ENCODE assay signal across 8 mouse cellular contexts in genomic region chr10:42018016-42018949, GRCm38 (mm10). TPM values are rescaled to one million over a fixed set of nuclear protein-coding genes. Genes with fewer than 3 reads are reported as not detected.
A peak's percentile ranks its signal among the peaks of the same experiment; 100 is the strongest.
DNase-seq lines count a peak whose midpoint lies in the region; ATAC-seq and TF ChIP-seq lines count a peak whose summit lies in the region.

Gene Armc2, minus strand, starts transcription at chr10:42018442.

- peak within 1 kb of the TSS; percentile 92 for H3K4me2 ChIP-seq in embryonic facial prominence, embryonic 12.5 days (replicated peaks)
- peak within 1 kb of the TSS; percentile 79 for H3K4me2 ChIP-seq in limb, embryonic 14.5 days (replicated peaks; ENCODE audit: low read depth, low read length, severe bottlenecking)
- H3K4me2 ChIP-seq in midbrain, embryonic 15.5 days, result peak within 1 kb of the TSS; percentile 90

- H3K27ac ChIP-seq in embryonic facial prominence, embryonic 12.5 days, result no peak within 1 kb of the TSS
- H3K27ac ChIP-seq in limb, embryonic 14.5 days (replicated peaks; ENCODE audit: low read depth, low read length), result no peak within 1 kb of the TSS
- peak within 1 kb of the TSS; percentile 57 for H3K27ac ChIP-seq in midbrain, embryonic 15.5 days
- no peak within 1 kb of the TSS for H3K27ac ChIP-seq in spleen, adult 2 months (ENCODE audit: insufficient read depth, low read length)

- peak within 1 kb of the TSS; percentile 63 for H3K9ac ChIP-seq in embryonic facial prominence, embryonic 12.5 days
- peak within 1 kb of the TSS; percentile 55 for H3K9ac ChIP-seq in limb, embryonic 14.5 days (ENCODE audit: low read depth, low read length, severe bottlenecking)
- H3K9ac ChIP-seq in midbrain, embryonic 15.5 days, result peak within 1 kb of the TSS; percentile 58

- ATAC-seq in embryonic facial prominence, embryonic 12.5 days (ENCODE audit: insufficient number of reproducible peaks, insufficient read depth, low FRiP score, low TSS enrichment), result peak; percentile 94
- ATAC-seq in limb, embryonic 14.5 days (ENCODE audit: low FRiP score, low read depth), result peak; percentile 97
- ATAC-seq in midbrain, embryonic 15.5 days (replicated peaks), result peak; percentile 99

- H3K9me3 ChIP-seq in embryonic facial prominence, embryonic 12.5 days, result no peaks in the 10 kb centered on the region
- no peaks in the 10 kb centered on the region for H3K9me3 ChIP-seq in limb, embryonic 14.5 days (ENCODE audit: control insufficient read depth, low read length)
- H3K9me3 ChIP-seq in midbrain, embryonic 15.5 days, result no peaks in the 10 kb centered on the region

- no peaks in the 10 kb centered on the region for H3K36me3 ChIP-seq in embryonic facial prominence, embryonic 12.5 days
- H3K36me3 ChIP-seq in limb, embryonic 14.5 days (ENCODE audit: control insufficient read depth, insufficient read depth, low read length), result no peaks in the 10 kb centered on the region
- no peaks in the 10 kb centered on the region for H3K36me3 ChIP-seq in midbrain, embryonic 15.5 days (replicated peaks)
- H3K36me3 ChIP-seq in spleen, adult 2 months (ENCODE audit: control insufficient read depth, insufficient read depth, low read length), result no peaks in the 10 kb centered on the region

- WGBS in embryonic facial prominence, embryonic 12.5 days, result 2% methylated on average over 55 of the region's 58 CpGs
- WGBS in limb, embryonic 14.5 days, result 3% methylated on average over 46 of the region's 58 CpGs
- WGBS in midbrain, embryonic 15.5 days, result 2% methylated on average over 58 of the region's 58 CpGs
- WGBS in spleen, adult 2 months, result 6% methylated on average over 57 of the region's 58 CpGs

- no peak for TF ChIP-seq CTCF in spleen, adult 2 months (IDR thresholded peaks at IDR 0.05; ENCODE audit: extremely low read depth, insufficient read depth, insufficient read length, insufficient replicate concordance)

- H3K4me1 ChIP-seq in embryonic facial prominence, embryonic 12.5 days, result peaks cover 4% of the 10 kb centered on the region; the same call in 1 of the 2 replicates
- peaks cover 8% of the 10 kb centered on the region for H3K4me1 ChIP-seq in limb, embryonic 14.5 days (ENCODE audit: control insufficient read depth, insufficient read depth, low read length)
- peaks cover 5% of the 10 kb centered on the region for H3K4me1 ChIP-seq in midbrain, embryonic 15.5 days
- peaks cover 3% of the 10 kb centered on the region for H3K4me1 ChIP-seq in spleen, adult 2 months (ENCODE audit: control insufficient read depth, insufficient read depth, insufficient read length)

- DNase-seq in 3T3-L1 (ENCODE audit: low read depth, low spot score), result peak; percentile 69
- peak; percentile 85 to 87 for DNase-seq in adrenal gland, postnatal 36 days
- peak; percentile 58 for DNase-seq in heart, adult 8-10 months (ENCODE audit: low spot score)
- peak; percentile 60 to 61 for DNase-seq in kidney, adult 8-10 months
- peak; percentile 69 for DNase-seq in limb, embryonic 14.5 days (ENCODE audit: low spot score)
- peak; percentile 7 to 38 for DNase-seq in spleen, adult 2 months (ENCODE audit: low read depth in 1 of 2, low spot score in 2 of 2)

- TF ChIP-seq POLR2A in limb, embryonic 14.5 days (IDR thresholded peaks at IDR 0.05; ENCODE audit: borderline replicate concordance, extremely low read depth, insufficient read depth, insufficient read length), result peak; percentile 71; the same call in 1 of the 2 replicates
- TF ChIP-seq POLR2A in spleen, adult 2 months (IDR thresholded peaks at IDR 0.05; ENCODE audit: low read depth, low read length), result no peak

- H3K4me3 ChIP-seq in embryonic facial prominence, embryonic 12.5 days, result peak within 1 kb of the TSS; percentile 64
- peak within 1 kb of the TSS; percentile 58 for H3K4me3 ChIP-seq in limb, embryonic 14.5 days (replicated peaks; ENCODE audit: low read length)
- H3K4me3 ChIP-seq in midbrain, embryonic 15.5 days, result peak within 1 kb of the TSS; percentile 67
- peak within 1 kb of the TSS; percentile 63 for H3K4me3 ChIP-seq in spleen, adult 2 months (ENCODE audit: extremely low read depth, insufficient read depth, insufficient read length)

- H3K27me3 ChIP-seq in embryonic facial prominence, embryonic 12.5 days, result peaks cover 5% of the 10 kb centered on the region; the same call in 1 of the 2 replicates
- H3K27me3 ChIP-seq in limb, embryonic 14.5 days (ENCODE audit: control insufficient read depth, insufficient read depth, low read length), result no peaks in the 10 kb centered on the region
- no peaks in the 10 kb centered on the region for H3K27me3 ChIP-seq in midbrain, embryonic 15.5 days (replicated peaks)
- H3K27me3 ChIP-seq in spleen, adult 2 months (ENCODE audit: control insufficient read depth, insufficient read depth, low read length), result no peaks in the 10 kb centered on the region

RNA-seq across cellular contexts. Expression of gene Armc2, which starts in this region (rescaled TPM):
- 1 to 10 TPM; 1.2 to 3.8 TPM for total RNA-seq in adrenal gland, postnatal 36 days (2021)
- polyA plus RNA-seq in embryonic facial prominence, embryonic 12.5 days (2016; fragmentation: Nextera tagmentation; extraction: Ambion mirVana), result 4.3 and 4.7 TPM in 2 replicates
- 10 to 100 TPM; 22.2 to 29.8 (median 28.0) TPM for total RNA-seq in heart, adult 8-10 months (2022)
- 4.2 and 4.8 TPM in 2 replicates for polyA plus RNA-seq in limb, embryonic 14.5 days (2012; rRNA removed)
- 3.6 and 4.0 TPM in 2 replicates for polyA plus RNA-seq in limb, embryonic 14.5 days (2014; fragmentation: Nextera tagmentation; extraction: Ambion mirVana)
- 11.3 and 11.9 TPM in 2 replicates for polyA plus RNA-seq in midbrain, embryonic 15.5 days (2015; fragmentation: Nextera tagmentation; extraction: Ambion mirVana)
- polyA plus RNA-seq in spleen, adult 2 months (2012; rRNA removed), result 0.16 and 0.35 TPM in 2 replicates

Comparison
In these comparisons a context has a peak if more than half of its experiments do, and no peak if none do; other contexts are left out.
1. RNA of gene Armc2 (total RNA-seq): 22.2 to 29.8 TPM in heart, adult 8-10 months; 1.2 to 3.8 TPM in adrenal gland, postnatal 36 days; every median in the first group is over 4 times any median in the second.
2. Peak in DNase-seq and H3K4me3 ChIP-seq in spleen, adult 2 months; RNA of the gene not detected or under 1 TPM.
3. DNase-seq: peak in every context shown above with its lines; median percentile 86 in adrenal gland, postnatal 36 days; 69 in 3T3-L1; 69 in limb, embryonic 14.5 days; 60 in kidney, adult 8-10 months; 58 in heart, adult 8-10 months; 22 in spleen, adult 2 months.
4. Peak in every context shown above with its lines, with median percentiles within 50 percentile points of each other: ATAC-seq, H3K4me2 ChIP-seq, H3K4me3 ChIP-seq and H3K9ac ChIP-seq.